Comparison of ENCODE assay signal across 8 mouse cellular contexts in genomic region chr9:103112471-103113271, GRCm38 (mm10). TPM values are rescaled to one million over a fixed set of nuclear protein-coding genes. Genes with fewer than 3 reads are reported as not detected.
A peak's percentile ranks its signal among the peaks of the same experiment; 100 is the strongest.
DNase-seq lines count a peak whose midpoint lies in the region; ATAC-seq and TF ChIP-seq lines count a peak whose summit lies in the region.

No protein-coding gene starts in this region.

- DNase-seq in heart, postnatal 10 days: no peak
- DNase-seq in Patski (ENCODE audit: low read depth, low spot score): no peak
- DNase-seq in splenic B cell, adult 2 months (ENCODE audit: low read depth, low spot score): peak; percentile 20
- DNase-seq in ovary, postnatal 10 days (ENCODE audit: low spot score): no peak

- no peaks in the 10 kb centered on the region for H3K9me3 ChIP-seq in heart, embryonic 12.5 days (replicated peaks)
- no peaks in the 10 kb centered on the region for H3K9me3 ChIP-seq in intestine, embryonic 16.5 days (ENCODE audit: control insufficient read depth, low read length)
- no peaks in the 10 kb centered on the region for H3K9me3 ChIP-seq in lung, embryonic 16.5 days (ENCODE audit: control insufficient read depth, low read length)

- TF ChIP-seq CTCF in Patski (IDR thresholded peaks at IDR 0.05): no peak
- TF ChIP-seq CTCF in embryonic fibroblast, embryonic 13.5 days (IDR thresholded peaks at IDR 0.05; ENCODE audit: borderline replicate concordance, insufficient read depth, low read length): no peak

- peak overlapping the region; percentile 76; the same call in 1 of the 2 replicates for H3K9ac ChIP-seq in heart, embryonic 12.5 days
- H3K9ac ChIP-seq in intestine, embryonic 16.5 days (ENCODE audit: low read depth, low read length): peak overlapping the region; percentile 71; the same call in 1 of the 2 replicates
- peak overlapping the region; percentile 75 for H3K9ac ChIP-seq in lung, embryonic 16.5 days (ENCODE audit: low read length)

- peak overlapping the region; percentile 82 for H3K4me2 ChIP-seq in heart, embryonic 12.5 days
- H3K4me2 ChIP-seq in intestine, embryonic 16.5 days (ENCODE audit: low read depth, low read length): peak overlapping the region; percentile 97
- peak overlapping the region; percentile 98 for H3K4me2 ChIP-seq in lung, embryonic 16.5 days (ENCODE audit: low read depth, low read length)

- intact Hi-C loops in heart, postnatal 10 days (cut with DNase I): no loop called here

- WGBS in heart, embryonic 12.5 days: 3% methylated on average over 34 of the region's 35 CpGs
- 1% methylated on average over 35 of the region's 35 CpGs for WGBS in intestine, embryonic 16.5 days
- WGBS in lung, embryonic 16.5 days: 1% methylated on average over 35 of the region's 35 CpGs

- peaks cover 26% of the 10 kb centered on the region for H3K4me1 ChIP-seq in heart, embryonic 12.5 days (replicated peaks)
- H3K4me1 ChIP-seq in embryonic fibroblast, embryonic 13.5 days (ENCODE audit: control insufficient read depth, insufficient read depth, low read length): no peaks in the 10 kb centered on the region
- H3K4me1 ChIP-seq in intestine, embryonic 16.5 days (ENCODE audit: control insufficient read depth, insufficient read depth, low read length): peaks cover 18% of the 10 kb centered on the region
- H3K4me1 ChIP-seq in lung, embryonic 16.5 days (replicated peaks; ENCODE audit: control insufficient read depth, insufficient read depth, low read length): peaks cover 20% of the 10 kb centered on the region

- in situ Hi-C loops in Patski (cut with MboI; ENCODE audit: low pct_unique_long_range_greater_than_20kb): loop anchor here (10.0 kb wide), 1 partner anchor 192 kb away; the partner anchor contains the start of genes 1300017J02Rik and Topbp1

- H3K4me3 ChIP-seq in heart, embryonic 12.5 days: peak overlapping the region; percentile 70
- H3K4me3 ChIP-seq in embryonic fibroblast, embryonic 13.5 days (ENCODE audit: insufficient read depth, low read length): peak overlapping the region; percentile 43
- H3K4me3 ChIP-seq in intestine, embryonic 16.5 days (ENCODE audit: low read length): peak overlapping the region; percentile 66
- peak overlapping the region; percentile 69 for H3K4me3 ChIP-seq in lung, embryonic 16.5 days (ENCODE audit: low read length)

- peak; percentile 33; the same call in 1 of the 2 replicates for ATAC-seq in heart, embryonic 12.5 days (ENCODE audit: insufficient number of reproducible peaks, low FRiP score)
- peak; percentile 4 for ATAC-seq in Patski
- peak; percentile 62 for ATAC-seq in intestine, embryonic 16.5 days
- ATAC-seq in lung, embryonic 16.5 days (ENCODE audit: low read depth): peak; percentile 43

- TF ChIP-seq POLR2A in embryonic fibroblast, embryonic 13.5 days (IDR thresholded peaks at IDR 0.05; ENCODE audit: low read depth, low read length): no peak

- CTCF ChIA-PET in Patski (lab: Charles Lee): interaction anchor here (1.0 kb wide), 1 partner anchor 211 kb away, joined by 3 read pairs; no protein-coding TSS in a partner anchor

- H3K27ac ChIP-seq in heart, embryonic 12.5 days (ENCODE audit: poor library complexity, severe bottlenecking): no peak overlapping the region
- no peak overlapping the region for H3K27ac ChIP-seq in embryonic fibroblast, embryonic 13.5 days (ENCODE audit: insufficient read depth, low read length)
- H3K27ac ChIP-seq in intestine, embryonic 16.5 days (ENCODE audit: low read length): no peak overlapping the region
- H3K27ac ChIP-seq in lung, embryonic 16.5 days (ENCODE audit: low read length): no peak overlapping the region

- H3K27me3 ChIP-seq in heart, embryonic 12.5 days (replicated peaks): peaks cover 54% of the 10 kb centered on the region
- H3K27me3 ChIP-seq in Patski: no peaks in the 10 kb centered on the region
- peaks cover 30% of the 10 kb centered on the region for H3K27me3 ChIP-seq in intestine, embryonic 16.5 days (replicated peaks; ENCODE audit: control insufficient read depth, insufficient read depth, low read length)
- H3K27me3 ChIP-seq in lung, embryonic 16.5 days (ENCODE audit: control insufficient read depth, insufficient read depth, low read depth, low read length): peaks cover 43% of the 10 kb centered on the region
- H3K27me3 ChIP-seq in splenic B cell, adult 2 months (ENCODE audit: control insufficient read depth, insufficient read depth, low read length, poor library complexity, severe bottlenecking): no peaks in the 10 kb centered on the region

- H3K36me3 ChIP-seq in heart, embryonic 12.5 days: no peaks in the 10 kb centered on the region
- no peaks in the 10 kb centered on the region for H3K36me3 ChIP-seq in intestine, embryonic 16.5 days (ENCODE audit: control insufficient read depth, insufficient read depth, low read length)
- H3K36me3 ChIP-seq in lung, embryonic 16.5 days (ENCODE audit: control insufficient read depth, insufficient read depth, low read length): no peaks in the 10 kb centered on the region
- H3K36me3 ChIP-seq in splenic B cell, adult 2 months (ENCODE audit: control insufficient read depth, insufficient read depth, low read length, poor library complexity, severe bottlenecking): no peaks in the 10 kb centered on the region

- POLR2A ChIA-PET in Patski (lab: Charles Lee): interaction anchor here (0.6 kb wide), 2 partner anchors 90 to 168 kb away, joined by 3 read pairs; partner anchors contain the start of gene Srprb

RNA-seq across cellular contexts. Expression of gene Rab6b, which starts 1.1 kb away (rescaled TPM):
- polyA plus RNA-seq in heart, embryonic 12.5 days (2016; fragmentation: Nextera tagmentation; extraction: Ambion mirVana): 3.0 and 3.2 TPM in 2 replicates
- 1 to 10 TPM; 1.7 to 1.8 TPM for total RNA-seq in heart, postnatal 10 days (2021)
- polyA plus RNA-seq in Patski (2021): 43.8 TPM
- polyA plus RNA-seq in embryonic fibroblast, embryonic 13.5 days (2011; ENCODE audit: insufficient read length, low read depth, missing spikeins): 1.7 and 2.4 TPM in 2 replicates
- polyA plus RNA-seq in intestine, embryonic 16.5 days (2015; fragmentation: Nextera tagmentation; extraction: Ambion mirVana): 4.5 TPM in 2 replicates
- 3.3 and 3.6 TPM in 2 replicates for polyA plus RNA-seq in lung, embryonic 16.5 days (2015; fragmentation: Nextera tagmentation; extraction: Ambion mirVana)

Comparison
In these comparisons a context has a peak if more than half of its experiments do, and no peak if none do; other contexts are left out.
1. ATAC-seq: peak in every context shown above with its lines; median percentile 62 in intestine, embryonic 16.5 days; 43 in lung, embryonic 16.5 days; 33 in heart, embryonic 12.5 days; 4 in Patski.